Mouse (Mus musculus) cerebellum, adult 8-10 months (tissue): ENCODE measurements around the gene Ptn.
"Not testable (repeated sequence)": the region's sequence is repeated elsewhere in the genome, so short reads cannot be mapped to it uniquely, and the experiment has no call there.

Source experiments
- DNase-seq: peaks from one replicate; pipeline ENCODE4 v3.0.0; 2022

The Ptn gene

DNA sequence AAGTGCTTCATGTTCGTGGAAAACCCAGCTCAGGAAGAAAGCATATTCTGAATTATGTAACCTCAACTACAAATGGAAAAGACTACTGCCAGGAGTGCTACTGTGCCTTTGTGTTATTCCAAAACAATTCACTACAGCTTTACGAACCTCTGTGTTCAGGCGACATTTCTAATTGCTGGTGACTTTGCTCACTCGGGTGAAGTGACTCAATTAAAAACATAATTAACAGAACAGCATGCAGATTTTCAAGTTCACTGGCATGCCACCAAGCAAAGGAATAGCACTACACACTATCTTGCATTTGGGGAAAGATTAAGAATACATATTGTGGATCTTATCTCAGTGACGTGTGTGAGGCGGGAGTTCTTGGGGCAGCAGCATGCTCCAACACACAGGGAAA, 57.1 kb downstream of the Ptn start:
- no peak for DNase-seq

DNA sequence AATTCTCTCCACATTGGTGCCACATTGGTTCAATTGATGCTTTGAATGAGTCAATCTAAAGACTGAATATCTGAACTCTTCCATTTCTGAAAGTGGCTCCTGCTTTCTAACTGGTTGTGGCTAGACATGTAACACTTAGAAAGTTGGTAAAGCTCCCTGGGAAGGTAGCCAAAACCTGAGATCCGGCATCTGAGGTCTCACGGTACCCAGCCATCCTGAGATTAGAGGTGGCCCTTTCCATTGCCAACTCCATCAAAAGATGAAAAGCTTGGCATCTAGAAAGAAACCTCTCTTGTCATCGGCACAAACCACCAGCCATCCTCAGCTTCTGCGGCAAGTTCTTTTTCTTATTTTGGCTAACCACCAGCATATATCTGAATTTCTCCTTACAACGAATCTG, 70.2 kb downstream of the Ptn start:
- DNase-seq, result no peak

DNA sequence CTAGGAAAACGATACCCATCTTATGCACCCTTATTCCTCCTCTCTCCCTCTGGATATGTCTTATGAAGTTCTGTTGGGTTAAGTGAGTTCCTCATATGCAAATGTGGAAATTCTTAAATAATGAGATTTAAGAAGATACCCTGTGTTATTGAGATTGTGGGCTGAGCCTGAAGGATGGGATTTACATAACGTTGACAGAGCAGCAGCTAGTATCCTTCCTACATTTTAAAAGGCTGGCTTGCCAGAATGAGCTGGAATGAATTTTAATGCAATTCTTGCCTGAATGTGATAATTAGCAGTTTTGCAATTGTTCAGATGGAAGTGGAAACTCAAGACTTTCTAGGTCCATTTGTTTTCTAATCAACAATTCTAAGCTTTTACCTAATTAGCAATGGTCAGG, 73.3 kb downstream of the Ptn start:
- DNase-seq, result no peak

DNA sequence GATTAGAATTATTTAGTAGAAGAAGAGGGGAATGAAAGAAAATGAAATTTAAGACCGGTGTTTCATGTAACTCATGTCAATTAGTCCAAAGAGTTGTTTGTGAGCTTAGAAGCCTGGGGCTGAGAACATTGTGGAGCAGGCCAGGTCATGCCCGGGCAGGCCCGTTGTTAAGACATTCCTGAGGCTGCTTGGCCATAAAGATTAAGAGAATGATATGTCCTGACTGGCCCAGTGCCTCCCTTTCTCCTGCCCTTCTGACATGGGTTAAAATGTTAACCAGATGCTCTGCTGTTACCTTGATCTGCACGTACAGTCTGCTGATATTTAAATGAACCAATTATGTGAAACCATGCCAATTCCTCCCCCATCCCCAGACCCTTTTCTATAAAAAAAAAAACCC, 74.4 kb downstream of the Ptn start:
- DNase-seq, result not testable (repeated sequence)

DNA sequence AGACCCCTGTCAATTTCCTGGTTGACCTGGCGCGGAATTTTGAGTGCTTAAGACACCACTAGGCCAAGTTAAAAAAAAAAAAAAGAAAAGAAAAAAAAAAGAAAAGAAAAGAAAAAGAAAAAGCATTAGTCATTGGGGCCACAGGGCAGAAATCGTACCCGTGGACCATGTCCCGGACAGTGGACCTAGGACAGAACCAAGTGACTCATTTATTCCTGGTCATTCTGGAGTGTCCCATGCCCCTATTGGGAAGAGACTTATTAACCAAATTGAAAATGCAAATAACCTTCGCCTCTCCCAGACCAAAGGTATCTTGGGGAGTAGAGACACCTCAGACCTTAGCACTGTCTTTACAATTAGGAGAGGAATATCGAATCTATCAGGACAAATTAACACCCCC, 80.2 kb downstream of the Ptn start:
- not testable (repeated sequence) for DNase-seq

DNA sequence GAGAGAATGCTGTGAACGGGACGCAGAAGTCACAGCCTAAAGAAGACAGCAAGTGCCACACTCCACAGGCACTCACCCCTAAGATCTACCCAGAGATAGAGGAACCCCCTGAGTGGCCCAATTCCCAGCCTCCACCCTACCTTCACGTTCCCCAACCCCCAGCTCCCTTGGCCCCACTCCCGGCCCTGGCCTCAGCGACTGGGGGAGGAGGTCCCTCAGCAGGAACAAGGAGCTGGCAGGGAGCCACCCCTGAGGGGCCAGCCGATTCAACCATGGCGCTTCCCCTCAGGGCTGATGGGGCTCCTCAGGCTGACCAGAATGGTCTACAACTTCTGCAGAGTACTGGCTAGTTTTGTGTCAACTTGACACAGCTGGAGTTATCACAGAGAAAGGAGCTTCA, 81.9 kb downstream of the Ptn start:
- no peak for DNase-seq

DNA sequence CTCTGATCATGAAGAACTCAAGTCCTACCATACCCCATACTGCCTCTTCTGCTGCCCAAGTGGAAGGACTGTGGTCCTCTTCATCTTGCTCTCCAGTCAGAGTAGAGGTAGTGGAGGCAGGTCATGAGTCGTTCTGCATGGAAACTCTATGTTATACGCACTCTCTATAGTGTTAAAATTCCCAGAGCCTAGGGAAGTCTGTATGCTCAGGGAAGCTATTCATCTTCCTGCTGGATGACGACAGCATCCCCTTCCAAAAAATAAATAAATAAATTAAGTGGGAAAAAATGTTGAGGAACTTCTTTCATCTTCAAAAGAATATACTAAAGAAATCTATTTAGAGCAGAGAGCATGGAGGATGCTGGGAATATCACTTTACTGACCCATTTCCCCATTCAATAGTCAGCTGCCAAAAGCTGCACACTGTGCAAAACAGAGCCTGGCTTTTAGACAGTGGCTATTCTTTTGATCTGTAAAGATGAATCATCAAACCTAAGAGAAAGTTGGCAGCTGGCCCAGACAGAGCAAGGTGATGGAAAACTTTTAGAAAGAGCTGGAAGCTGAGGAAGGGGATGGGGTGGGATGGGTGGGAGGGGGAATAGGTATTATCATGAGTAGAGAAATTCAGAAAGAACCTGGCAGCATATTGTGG, 84.4 kb downstream of the Ptn start:
- DNase-seq, result no peak

DNA sequence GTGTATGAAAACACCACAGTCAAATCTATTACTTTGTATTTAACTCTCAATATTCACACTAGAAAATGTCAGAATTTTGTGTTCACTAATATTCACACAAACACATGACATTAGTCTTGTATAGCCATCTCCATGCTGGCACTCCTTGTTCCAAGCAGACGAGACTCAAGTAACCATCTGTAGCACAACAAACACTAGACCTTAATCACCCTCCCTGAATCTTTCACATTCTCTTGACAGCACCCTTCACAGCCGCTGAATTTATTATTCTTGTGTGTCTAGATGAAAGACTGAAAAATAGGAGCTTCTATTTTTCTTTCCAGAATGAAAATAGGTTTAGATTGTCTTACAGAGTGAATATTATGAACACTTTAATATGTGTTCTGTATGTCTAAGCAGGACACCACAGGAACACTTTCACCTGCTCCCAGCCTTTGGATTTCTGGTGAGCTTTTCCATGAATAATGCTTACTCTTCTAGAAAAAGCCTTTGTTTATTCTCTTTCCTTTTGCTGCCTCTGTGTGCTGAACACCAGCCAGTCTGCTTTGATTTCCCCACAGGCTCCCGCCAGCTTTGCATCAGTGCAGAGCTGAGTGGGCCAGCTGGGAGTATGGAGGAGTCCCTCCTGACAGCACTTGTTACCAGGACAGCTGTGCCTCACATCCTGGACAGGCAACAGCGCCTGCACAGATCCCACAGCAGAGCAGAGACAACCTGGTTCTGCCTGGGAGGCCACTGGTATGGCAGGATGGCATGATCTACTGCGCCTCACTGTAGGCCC, 87.1 kb downstream of the Ptn start:
- no peak for DNase-seq

DNA sequence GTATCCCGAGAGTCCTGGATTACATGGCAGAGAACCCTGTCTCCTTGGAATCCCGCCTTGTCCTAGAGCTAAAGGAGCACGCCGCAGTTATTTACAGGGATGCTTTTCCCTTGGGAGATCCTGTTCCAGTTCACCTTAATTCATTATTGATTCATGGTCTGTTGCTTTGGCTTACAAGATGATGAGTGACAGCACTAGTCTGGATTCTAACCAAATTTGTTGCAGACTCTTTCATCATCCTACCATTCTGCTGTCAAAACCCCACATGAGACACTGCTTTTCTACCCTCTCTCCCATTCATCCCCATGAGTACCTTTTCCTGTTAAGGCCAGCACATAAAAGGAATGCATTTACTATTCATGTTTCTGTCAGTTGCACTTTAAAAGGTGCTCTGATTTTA, 96.7 kb downstream of the Ptn start:
- DNase-seq, result no peak

DNA sequence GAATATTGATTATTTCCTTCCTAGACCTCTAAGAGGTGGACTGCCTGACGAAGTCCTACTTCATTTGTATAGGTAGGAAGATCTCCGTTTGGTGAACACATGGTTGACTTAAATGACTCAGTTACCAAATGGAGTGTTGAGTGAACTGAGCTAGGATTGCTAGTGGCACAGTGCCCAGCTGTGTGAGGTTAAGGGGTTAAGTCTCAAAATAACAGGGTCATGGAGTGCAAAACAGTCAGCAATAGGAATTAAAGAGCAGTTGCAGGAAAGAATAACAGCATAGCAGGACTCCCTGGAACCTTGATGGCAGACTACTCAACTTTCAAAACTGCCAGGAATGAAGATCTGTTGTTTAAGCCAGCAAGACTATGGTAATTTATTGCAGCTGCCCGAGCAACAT, 114.5 kb downstream of the Ptn start:
- DNase-seq, result no peak

DNA sequence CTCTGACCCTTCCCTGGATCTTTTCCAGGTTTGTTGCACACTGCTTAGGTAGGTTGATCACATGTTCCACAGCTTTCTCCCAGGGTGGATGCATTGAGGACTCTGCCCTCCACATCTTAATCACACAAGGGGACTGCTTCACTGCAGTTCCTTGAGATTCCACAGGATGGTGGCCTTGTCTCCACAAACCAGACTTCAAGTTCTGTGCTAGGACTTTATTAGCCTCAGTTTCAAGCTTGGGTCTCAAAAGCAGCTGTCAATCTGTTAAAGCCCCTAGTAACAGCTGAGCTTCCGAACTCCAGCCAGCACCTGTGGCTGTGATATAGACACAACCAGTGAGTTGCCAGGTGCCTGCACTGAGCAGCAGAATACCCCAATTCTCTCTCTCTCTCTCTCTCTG, 118.5 kb downstream of the Ptn start:
- peak; percentile 25 for DNase-seq

DNA sequence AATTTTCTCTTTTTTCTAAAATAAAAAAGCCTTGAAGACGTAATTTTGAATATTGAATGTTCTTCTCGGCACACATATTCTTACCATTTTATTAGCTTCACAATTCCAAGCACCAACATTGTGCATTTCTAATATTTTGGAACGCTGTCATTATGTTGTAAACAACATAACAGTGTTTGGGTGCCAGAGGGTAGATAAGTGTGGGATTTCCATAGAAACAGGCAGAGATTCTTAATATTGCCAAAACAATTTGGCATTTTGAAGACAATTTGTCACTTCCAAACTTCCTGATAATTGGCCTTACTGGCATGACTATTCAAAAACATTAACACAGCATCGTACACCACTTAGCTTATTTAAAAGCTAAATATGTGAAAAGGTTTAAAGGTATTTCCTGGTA, 119.1 kb downstream of the Ptn start:
- DNase-seq, result no peak

DNA sequence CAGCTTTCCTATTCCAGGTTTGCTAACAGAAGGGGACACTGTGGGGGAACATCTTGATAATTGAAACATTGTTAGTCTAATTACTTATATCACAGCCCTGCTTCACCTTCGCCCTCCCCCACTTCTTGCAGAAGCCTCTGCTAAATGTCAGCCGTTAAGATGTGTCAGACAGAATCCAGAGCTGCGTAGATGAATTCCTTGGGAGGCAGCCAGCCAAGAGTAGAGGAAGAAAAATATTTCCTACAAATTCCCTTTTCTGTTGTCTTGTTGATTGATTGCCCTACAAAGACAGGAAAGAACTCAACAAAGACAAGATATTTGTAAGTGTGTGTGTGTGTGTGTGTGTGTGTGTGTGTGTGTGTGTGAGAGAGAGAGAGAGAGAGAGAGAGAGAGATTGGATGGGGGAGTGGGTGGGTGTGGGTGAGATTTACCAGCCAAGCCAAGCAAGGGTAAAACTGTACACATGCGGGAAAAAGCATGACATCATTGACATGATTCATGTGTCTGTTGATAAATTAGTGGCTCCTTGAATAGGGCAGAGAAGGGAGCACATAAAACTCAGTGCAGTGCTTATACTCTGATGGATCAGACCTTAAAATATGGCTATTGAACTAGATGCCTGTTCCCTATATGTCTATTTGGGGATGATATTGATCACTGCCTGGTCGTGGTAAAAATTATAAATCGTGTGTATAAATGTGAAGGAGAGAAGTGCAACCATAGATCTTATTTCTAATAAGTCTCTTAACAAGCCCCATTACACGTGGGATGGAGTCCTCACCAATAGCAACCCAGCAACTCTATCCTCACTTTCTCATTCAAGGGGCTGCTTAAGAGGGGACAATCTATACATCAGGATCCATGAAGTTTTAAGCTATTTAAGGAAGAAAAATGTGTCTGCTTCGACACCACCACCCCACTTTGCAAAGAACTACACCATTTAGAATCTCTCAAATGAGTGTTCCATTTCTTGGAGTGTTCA, 133.0 kb downstream of the Ptn start:
- DNase-seq, result no peak

DNA sequence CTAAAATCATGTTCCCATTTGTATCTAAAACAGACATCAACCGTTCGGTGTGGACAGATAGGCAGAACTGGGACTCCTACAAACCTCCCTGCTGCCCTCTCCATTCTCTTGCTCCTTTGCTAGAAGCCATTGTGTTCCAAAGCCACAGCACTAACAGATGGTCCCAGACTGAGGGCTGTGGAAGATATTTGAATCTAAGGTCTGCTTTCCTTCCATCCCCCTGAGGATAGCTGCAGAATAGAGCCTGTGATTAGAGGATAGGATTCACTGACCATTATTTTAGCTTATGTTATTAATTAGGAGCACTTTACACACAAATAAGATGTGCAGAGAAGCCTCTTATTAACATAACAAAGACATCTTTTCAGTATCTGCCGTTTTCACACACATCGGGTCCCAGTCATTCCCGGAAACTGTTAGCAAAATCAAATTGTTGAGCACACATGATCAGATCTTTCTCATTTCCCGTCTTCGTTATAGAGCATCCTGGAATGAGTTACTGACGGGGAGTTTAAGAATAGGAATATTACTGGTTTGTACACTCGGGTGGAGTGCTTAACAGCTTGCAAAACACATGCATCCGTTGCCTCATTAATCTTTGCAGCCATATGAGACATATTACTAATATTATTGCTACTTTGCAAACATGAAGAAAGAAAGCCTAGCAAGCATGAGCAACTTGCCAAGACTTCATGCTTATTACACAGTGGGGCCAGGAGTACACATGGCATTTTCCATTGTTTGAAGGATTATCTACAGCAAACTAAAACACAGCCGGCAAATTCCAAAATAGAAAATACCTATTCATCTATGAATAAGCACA, 137.4 kb downstream of the Ptn start:
- DNase-seq, result no peak

DNA sequence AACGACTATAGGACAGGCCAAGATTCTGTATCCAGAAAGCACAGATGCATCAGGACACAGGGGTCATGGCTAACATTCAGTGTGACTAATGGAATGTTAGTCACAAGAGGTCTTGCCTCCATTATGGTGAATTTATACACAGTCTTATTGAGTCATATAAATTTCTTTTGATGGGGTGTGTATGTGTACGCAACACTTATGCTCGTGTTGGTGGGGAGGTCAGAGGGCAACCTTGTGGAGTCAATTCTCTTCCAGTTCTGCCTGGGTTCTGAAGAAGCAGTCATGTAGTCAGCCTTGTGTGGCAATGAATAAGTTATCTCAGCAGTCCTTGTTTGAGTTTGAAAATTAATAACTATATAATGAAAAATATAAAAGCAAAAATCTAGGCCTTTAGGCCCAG, 138.7 kb downstream of the Ptn start:
- DNase-seq, result no peak
